Mouse (Mus musculus): ENCODE data around the gene Chp2. TPM values are rescaled to one million over a fixed set of nuclear protein-coding genes. Genes with fewer than 3 reads are reported as not detected.

Gene Chp2
- polyA plus RNA-seq, 1 experiment from 2014 or later: 0.24 TPM

- Histone ChIP-seq H3K27ac (no peak overlapping the region), H3K36me3 (no peaks in the 10 kb centered on the region), H3K9me3 (no peaks in the 10 kb centered on the region), H3K4me3 (no peak overlapping the region), H3K27me3 (ENCODE audit: insufficient read depth, poor library complexity, severe bottlenecking) (no peaks in the 10 kb centered on the region), H3K4me1 (replicated peaks) (0 out of 2 replicates have a peak, but pooled peaks cover 8% of the 10 kb centered on the region)
- 87% methylated on average over 10 of the region's 10 CpGs for WGBS
- no peak for DNase-seq (ENCODE audit: low spot score)
Measured at GRCm38 (mm10) chr7:122247254-122247864, 28.1 kb downstream of the Chp2 start.

- Histone ChIP-seq H3K36me3 (no peaks in the 10 kb centered on the region), H3K4me1 (replicated peaks) (0 out of 2 replicates have a peak, but pooled peaks cover 4% of the 10 kb centered on the region), H3K9me3 (no peaks in the 10 kb centered on the region), H3K27ac (no peak overlapping the region), H3K4me3 (no peak overlapping the region), H3K27me3 (ENCODE audit: insufficient read depth, poor library complexity, severe bottlenecking) (no peaks in the 10 kb centered on the region)
- DNase-seq (ENCODE audit: low spot score): no peak
- 88% methylated on average over 9 of the region's 9 CpGs for WGBS
Measured at GRCm38 (mm10) chr7:122249321-122249821, 30.1 kb downstream of the Chp2 start.

- DNase-seq (ENCODE audit: low spot score): peak; percentile 78
- no peaks in the 10 kb centered on the region for H3K36me3 ChIP-seq
- H3K27me3 ChIP-seq (ENCODE audit: insufficient read depth, poor library complexity, severe bottlenecking): no peaks in the 10 kb centered on the region
- peak overlapping the region; percentile 34 for H3K4me3 ChIP-seq
- H3K9me3 ChIP-seq: no peaks in the 10 kb centered on the region
- 31% methylated on average over 21 of the region's 21 CpGs for WGBS
- H3K27ac ChIP-seq: no peak overlapping the region
- H3K4me1 ChIP-seq (replicated peaks): 0 out of 2 replicates have a peak, but pooled peaks cover 4% of the 10 kb centered on the region
Measured at GRCm38 (mm10) chr7:122251197-122252011, 32.1 kb downstream of the Chp2 start.

GRCm38 (mm10) chr7:122256722-122257121 is 37.4 kb downstream of the Chp2 start:
- no peak for DNase-seq (ENCODE audit: low spot score)
- 0 out of 2 replicates have a peak, but pooled peaks cover 3% of the 10 kb centered on the region for H3K4me1 ChIP-seq (replicated peaks)
- 0 out of 2 replicates have a peak, but pooled peaks cover 4% of the 10 kb centered on the region for H3K27me3 ChIP-seq (ENCODE audit: insufficient read depth, poor library complexity, severe bottlenecking)
- 80% methylated on average over 7 of the region's 7 CpGs for WGBS
- no peak overlapping the region for H3K27ac ChIP-seq
- no peaks in the 10 kb centered on the region for H3K9me3 ChIP-seq
- H3K36me3 ChIP-seq: no peaks in the 10 kb centered on the region
- H3K4me3 ChIP-seq: no peak overlapping the region

DNA sequence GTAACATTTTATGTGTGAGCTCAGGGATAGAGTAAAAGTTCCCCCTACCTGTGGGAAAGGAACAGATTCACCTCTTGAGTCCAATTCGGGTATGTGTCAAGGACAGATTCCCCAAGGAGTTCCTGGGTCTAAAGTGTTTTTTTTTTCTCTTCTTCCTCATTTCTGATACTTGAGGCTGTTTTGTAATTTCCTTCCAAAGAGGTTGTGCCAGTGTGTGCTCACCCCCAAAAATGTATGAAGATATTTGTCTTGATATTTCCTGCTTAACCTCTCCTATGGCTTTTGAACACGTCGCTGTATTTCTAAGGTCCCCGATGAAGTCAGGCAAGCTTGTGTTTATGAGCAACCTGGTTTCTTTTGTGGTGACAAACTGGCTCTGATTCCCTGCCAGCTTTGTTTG is 39.2 kb downstream of the Chp2 start:
- no peak for DNase-seq (ENCODE audit: low spot score)
- H3K27ac ChIP-seq: no peak overlapping the region
- H3K36me3 ChIP-seq: no peaks in the 10 kb centered on the region
- no peak overlapping the region for H3K4me3 ChIP-seq
- WGBS: 87% methylated on average over 4 of the region's 4 CpGs
- no peaks in the 10 kb centered on the region for H3K9me3 ChIP-seq
- H3K4me1 ChIP-seq (replicated peaks): no peaks in the 10 kb centered on the region
- 0 out of 2 replicates have a peak, but pooled peaks cover 4% of the 10 kb centered on the region for H3K27me3 ChIP-seq (ENCODE audit: insufficient read depth, poor library complexity, severe bottlenecking)

- Histone ChIP-seq H3K27me3 (ENCODE audit: insufficient read depth, poor library complexity, severe bottlenecking) (0 out of 2 replicates have a peak, but pooled peaks cover 4% of the 10 kb centered on the region), H3K4me3 (no peak overlapping the region), H3K4me1 (replicated peaks) (no peaks in the 10 kb centered on the region), H3K36me3 (no peaks in the 10 kb centered on the region), H3K27ac (no peak overlapping the region), H3K9me3 (no peaks in the 10 kb centered on the region)
- DNase-seq (ENCODE audit: low spot score): no peak
- WGBS: 84% methylated on average over 5 of the region's 5 CpGs
Measured at GRCm38 (mm10) chr7:122260055-122260602, 40.8 kb downstream of the Chp2 start.

DNA sequence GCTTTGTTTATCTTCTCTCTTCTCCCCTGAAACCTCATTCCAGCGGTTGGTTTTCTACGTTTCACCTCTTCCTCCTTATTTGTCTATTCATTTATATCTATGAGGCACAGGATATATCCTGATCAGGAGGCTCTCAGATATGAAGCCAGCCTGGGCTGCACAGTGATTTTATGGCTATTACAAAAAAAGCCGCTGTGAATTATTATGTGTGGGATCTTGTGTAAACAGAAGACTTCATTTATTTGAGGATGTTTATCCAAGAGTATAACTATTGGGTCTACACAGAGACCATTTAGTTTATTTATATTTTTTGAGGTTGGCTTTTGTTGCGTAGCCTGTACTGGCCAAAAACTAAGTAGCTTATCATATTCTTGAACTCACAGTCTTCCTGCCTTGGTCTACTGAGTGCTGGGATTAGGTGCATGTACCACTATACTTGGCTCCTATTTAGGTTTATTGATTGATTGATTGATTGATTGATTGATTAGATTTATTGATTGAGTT is 49.7 kb downstream of the Chp2 start:
- Histone ChIP-seq H3K4me3 (no peak overlapping the region), H3K27me3 (ENCODE audit: insufficient read depth, poor library complexity, severe bottlenecking) (no peaks in the 10 kb centered on the region), H3K9me3 (no peaks in the 10 kb centered on the region), H3K36me3 (no peaks in the 10 kb centered on the region), H3K27ac (no peak overlapping the region), H3K4me1 (replicated peaks) (no peaks in the 10 kb centered on the region)
- DNase-seq (ENCODE audit: low spot score): no peak
- 87% methylated on average over 4 of the region's 4 CpGs for WGBS

- H3K36me3 ChIP-seq: no peaks in the 10 kb centered on the region
- no peaks in the 10 kb centered on the region for H3K27me3 ChIP-seq (ENCODE audit: insufficient read depth, poor library complexity, severe bottlenecking)
- H3K9me3 ChIP-seq: no peaks in the 10 kb centered on the region
- H3K4me3 ChIP-seq: no peak overlapping the region
- no peaks in the 10 kb centered on the region for H3K4me1 ChIP-seq (replicated peaks)
- H3K27ac ChIP-seq: no peak overlapping the region
- WGBS: 90% methylated on average over 2 of the region's 2 CpGs
- DNase-seq (ENCODE audit: low spot score): no peak
Measured at GRCm38 (mm10) chr7:122272334-122272733, 53.0 kb downstream of the Chp2 start.

Other genes with a start within 250 kb of the Chp2 start
- 21.0 and 23.2 TPM in 2 replicates for gene Cog7, start 237.8 kb upstream of the Chp2 start, polyA plus RNA-seq (2016; fragmentation: Nextera tagmentation; extraction: Ambion mirVana)
- 79.8 and 98.4 TPM in 2 replicates for gene Gga2, start 198.3 kb upstream of the Chp2 start, polyA plus RNA-seq (2016; fragmentation: Nextera tagmentation; extraction: Ambion mirVana)
- 64.3 and 70.0 TPM in 2 replicates for gene Ubfd1, start 152.3 kb upstream of the Chp2 start, polyA plus RNA-seq (2016; fragmentation: Nextera tagmentation; extraction: Ambion mirVana)
- 16.4 and 18.3 TPM in 2 replicates for gene Ears2, start 152.2 kb upstream of the Chp2 start, polyA plus RNA-seq (2016; fragmentation: Nextera tagmentation; extraction: Ambion mirVana)
- gene Ndufab1, start 117.6 kb upstream of the Chp2 start, polyA plus RNA-seq (2016; fragmentation: Nextera tagmentation; extraction: Ambion mirVana): 765 and 766 TPM in 2 replicates
- gene Palb2, start 86.5 kb upstream of the Chp2 start, polyA plus RNA-seq (2016; fragmentation: Nextera tagmentation; extraction: Ambion mirVana): 18.9 and 21.7 TPM in 2 replicates
- 130 and 137 TPM in 2 replicates for gene Dctn5, start 86.5 kb upstream of the Chp2 start, polyA plus RNA-seq (2016; fragmentation: Nextera tagmentation; extraction: Ambion mirVana)
- gene Plk1, start 60.1 kb upstream of the Chp2 start, polyA plus RNA-seq (2016; fragmentation: Nextera tagmentation; extraction: Ambion mirVana): 191 and 216 TPM in 2 replicates
- gene Ern2, start 33.3 kb upstream of the Chp2 start, polyA plus RNA-seq (2016; fragmentation: Nextera tagmentation; extraction: Ambion mirVana): 0.21 TPM in 1 of 2 replicates, not detected in the other
- 5.6 and 9.9 TPM in 2 replicates for gene Prkcb, start 69.3 kb downstream of the Chp2 start, polyA plus RNA-seq (2016; fragmentation: Nextera tagmentation; extraction: Ambion mirVana)

Data from hindbrain, embryonic 10.5 days (tissue).